Mouse (Mus musculus): ENCODE results near the gene Negr1.

DNA sequence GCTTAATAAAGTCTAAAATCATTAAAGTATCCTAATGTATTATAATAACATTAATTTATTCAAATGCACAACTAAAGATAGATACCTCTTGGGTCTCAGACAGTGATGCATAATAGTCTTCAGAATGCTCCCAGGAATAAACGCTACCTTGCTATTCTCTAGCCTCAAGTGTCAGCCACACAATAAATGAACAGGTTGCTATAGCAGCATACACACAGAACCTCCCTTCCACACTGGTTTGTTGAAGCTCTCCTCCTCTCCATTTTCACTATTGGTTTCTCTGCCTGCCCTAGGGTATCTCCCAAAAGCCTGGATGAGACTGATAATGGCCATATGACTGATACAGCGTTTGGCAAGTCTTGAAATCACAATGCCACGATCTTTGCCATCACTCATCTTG, 593.3 kb downstream of the Negr1 start:
- TF ChIP-seq CTCF (IDR thresholded peaks at IDR 0.05; ENCODE audit: low read depth, low read length) (no peak), POLR2A (IDR thresholded peaks at IDR 0.05; ENCODE audit: insufficient read depth, low read length) (no peak)

Measured in ES-Bruce4 (cell line).